Mouse (Mus musculus): ENCODE results near the gene Cyb5d2. TPM values are rescaled to one million over a fixed set of nuclear protein-coding genes. Genes with fewer than 3 reads are reported as not detected.

Gene Cyb5d2
- polyA plus RNA-seq, 1 experiment from 2014 or later: 3.4 TPM

DNA sequence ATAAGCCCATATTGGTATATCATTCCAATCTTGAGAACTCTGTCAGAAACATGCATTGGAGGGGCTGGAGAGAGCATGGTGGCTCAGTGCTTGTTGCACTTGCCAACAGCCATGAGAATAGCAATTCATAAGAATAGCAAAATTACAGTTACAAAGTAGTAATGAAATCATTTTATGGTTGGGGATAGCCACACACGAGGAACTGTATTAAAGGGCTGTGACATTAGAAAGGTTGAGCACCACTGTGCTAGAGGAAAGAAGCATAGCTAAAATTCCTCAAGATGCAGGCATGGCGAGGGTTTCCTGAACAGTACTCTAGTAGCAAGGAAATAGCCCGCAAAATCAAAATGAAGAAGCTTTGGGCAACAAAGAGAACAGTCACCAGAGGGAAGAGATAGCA, 62.2 kb downstream of the Cyb5d2 start:
- Histone ChIP-seq H3K4me3 (ENCODE audit: low read depth, low read length) (no peak overlapping the region), H3K9me3 (replicated peaks; ENCODE audit: control insufficient read depth, low read length) (no peaks in the 10 kb centered on the region), H3K27me3 (ENCODE audit: control insufficient read depth, insufficient read depth, low read length) (no peaks in the 10 kb centered on the region), H3K4me1 (ENCODE audit: control insufficient read depth, insufficient read depth, low read length) (no peaks in the 10 kb centered on the region), H3K36me3 (replicated peaks; ENCODE audit: control insufficient read depth, insufficient read depth, low read depth, low read length) (peaks cover 2% of the 10 kb centered on the region; the same call in 1 of the 2 replicates), H3K9ac (replicated peaks; ENCODE audit: low read length) (no peak overlapping the region), H3K27ac (replicated peaks; ENCODE audit: low read depth, low read length) (no peak overlapping the region), H3K4me2 (ENCODE audit: low read depth, low read length) (no peak overlapping the region)
- DNase-seq (ENCODE audit: low spot score) (no peak), ATAC-seq (replicated peaks; ENCODE audit: insufficient number of reproducible peaks, low FRiP score, low TSS enrichment, low read depth) (no peak)
- WGBS: 88% methylated on average over 3 of the region's 3 CpGs

Other genes starting within 250 kb of the Cyb5d2 start
- gene Spns3, start 245.6 kb downstream of the Cyb5d2 start, polyA plus RNA-seq (2014; fragmentation: Nextera tagmentation; extraction: Ambion mirVana): not detected in 2 replicates
- gene Ube2g1, start 188.9 kb downstream of the Cyb5d2 start, polyA plus RNA-seq (2014; fragmentation: Nextera tagmentation; extraction: Ambion mirVana): 114 and 129 TPM in 2 replicates
- gene Ankfy1, start 106.1 kb downstream of the Cyb5d2 start, polyA plus RNA-seq (2014; fragmentation: Nextera tagmentation; extraction: Ambion mirVana): 30.3 and 30.5 TPM in 2 replicates
- gene Zzef1, start 84 bp upstream of the Cyb5d2 start, polyA plus RNA-seq (2014; fragmentation: Nextera tagmentation; extraction: Ambion mirVana): 5.9 and 6.1 TPM in 2 replicates
- gene Atp2a3, start 165.0 kb upstream of the Cyb5d2 start, polyA plus RNA-seq (2014; fragmentation: Nextera tagmentation; extraction: Ambion mirVana): 0.74 and 1.4 TPM in 2 replicates
- 1.2 and 1.3 TPM in 2 replicates for gene P2rx1, start 203.0 kb upstream of the Cyb5d2 start, polyA plus RNA-seq (2014; fragmentation: Nextera tagmentation; extraction: Ambion mirVana)
- gene Camkk1, start 222.9 kb upstream of the Cyb5d2 start, polyA plus RNA-seq (2014; fragmentation: Nextera tagmentation; extraction: Ambion mirVana): 3.4 and 4.2 TPM in 2 replicates